Mouse (Mus musculus): ENCODE measurements around the gene Tex2.

The Tex2 gene

GRCm38 (mm10) chr11:106542385-106542784 lies 70.8 kb downstream of the Tex2 start:
- no peak for DNase-seq

GRCm38 (mm10) chr11:106540506-106541268 lies 72.5 kb downstream of the Tex2 start:
- DNase-seq = no peak

- no peak for DNase-seq
Measured at GRCm38 (mm10) chr11:106536253-106536912, 76.8 kb downstream of the Tex2 start.

GRCm38 (mm10) chr11:106535660-106536252 lies 77.5 kb downstream of the Tex2 start:
- DNase-seq = no peak

- no peak for DNase-seq
Measured at GRCm38 (mm10) chr11:106532248-106532790, 80.9 kb downstream of the Tex2 start.

- DNase-seq = no peak
Measured at GRCm38 (mm10) chr11:106529786-106530185, 83.4 kb downstream of the Tex2 start.

- no peak for DNase-seq
Measured at GRCm38 (mm10) chr11:106529113-106529512, 84.1 kb downstream of the Tex2 start.

GRCm38 (mm10) chr11:106527926-106528325 lies 85.3 kb downstream of the Tex2 start:
- no peak for DNase-seq

GRCm38 (mm10) chr11:106527147-106527821 lies 85.9 kb downstream of the Tex2 start:
- DNase-seq = no peak

- DNase-seq = no peak
Measured at GRCm38 (mm10) chr11:106522538-106522937, 90.7 kb downstream of the Tex2 start.

- DNase-seq = no peak
Measured at GRCm38 (mm10) chr11:106521612-106522011, 91.6 kb downstream of the Tex2 start.

GRCm38 (mm10) chr11:106520404-106520803 lies 92.8 kb downstream of the Tex2 start:
- no peak for DNase-seq

- DNase-seq = no peak
Measured at GRCm38 (mm10) chr11:106519519-106519918, 93.7 kb downstream of the Tex2 start.

GRCm38 (mm10) chr11:106518391-106518790 lies 94.8 kb downstream of the Tex2 start:
- DNase-seq = no peak

GRCm38 (mm10) chr11:106515079-106515745 lies 98.0 kb downstream of the Tex2 start:
- DNase-seq = no peak

GRCm38 (mm10) chr11:106514446-106514845 lies 98.8 kb downstream of the Tex2 start:
- DNase-seq = no peak

GRCm38 (mm10) chr11:106513166-106513565 lies 100.1 kb downstream of the Tex2 start:
- peak; percentile 70 for DNase-seq

- no peak for DNase-seq
Measured at GRCm38 (mm10) chr11:106512006-106512390, 101.2 kb downstream of the Tex2 start.

- no peak for DNase-seq
Measured at GRCm38 (mm10) chr11:106511236-106512005, 101.8 kb downstream of the Tex2 start.

GRCm38 (mm10) chr11:106507638-106508037 lies 105.6 kb downstream of the Tex2 start:
- DNase-seq = no peak

GRCm38 (mm10) chr11:106506211-106506610 lies 107.0 kb downstream of the Tex2 start:
- no peak for DNase-seq

GRCm38 (mm10) chr11:106504129-106504528 lies 109.1 kb downstream of the Tex2 start:
- DNase-seq = no peak

Measured in embryo, embryonic 11 days (tissue).